Mouse (Mus musculus): ENCODE results near the gene Kcng3.

- TF ChIP-seq CTCF (IDR thresholded peaks at IDR 0.05; ENCODE audit: low read depth) (no peak), EP300 (IDR thresholded peaks at IDR 0.05; ENCODE audit: low read depth) (no peak)
Observed at GRCm38 (mm10) chr17:83630787-83631678, 662 bp downstream of the Kcng3 start.

Measured in liver, postnatal 0 days (tissue).